Comparison of ENCODE assay signal across 30 mouse cellular contexts in genomic region chr9:70690579-70690978, GRCm38 (mm10). TPM values are rescaled to one million over a fixed set of nuclear protein-coding genes. Genes with fewer than 3 reads are reported as not detected.
"Had no signal": no experiment of that assay in that cellular context is flagged by ENCODE, and none has a peak within 500 bp of the region (broad histone marks: within the 10 kb centered on the region; RNA-seq: fewer than 3 reads in every experiment).

No protein-coding gene starts in this region.

- H3K27me3 ChIP-seq: embryonic facial prominence, embryonic 12.5 days; embryonic facial prominence, embryonic 13.5 days; embryonic facial prominence, embryonic 15.5 days; forebrain, embryonic 12.5 days; forebrain, embryonic 13.5 days; forebrain, embryonic 15.5 days had no signal

- ATAC-seq: forebrain, embryonic 13.5 days; forebrain, embryonic 14.5 days; forebrain, embryonic 15.5 days; forebrain, embryonic 16.5 days; forebrain, postnatal 0 days had no signal

- H3K4me1 ChIP-seq: embryonic facial prominence, embryonic 10.5 days; embryonic facial prominence, embryonic 12.5 days; embryonic facial prominence, embryonic 13.5 days; embryonic facial prominence, embryonic 15.5 days; forebrain, embryonic 10.5 days; forebrain, embryonic 12.5 days; forebrain, embryonic 13.5 days; forebrain, embryonic 15.5 days had no signal

- H3K4me2 ChIP-seq: embryonic facial prominence, embryonic 12.5 days; embryonic facial prominence, embryonic 13.5 days; embryonic facial prominence, embryonic 15.5 days; forebrain, embryonic 12.5 days; forebrain, embryonic 13.5 days; forebrain, embryonic 15.5 days had no signal

- DNase-seq: cerebellum, adult 2 months; cerebellum, adult 8-10 months; cerebellum, adult 9-10 months; cerebellum, adult 9-11 months; cerebellum, postnatal 10 days; cerebellum, postnatal 14 days; cerebellum, postnatal 25 days; cerebellum, postnatal 36 days; embryo, embryonic 11 days; forebrain, postnatal 0 days; gastrocnemius, adult 2 months; gastrocnemius, postnatal 10 days; gastrocnemius, postnatal 14 days; gastrocnemius, postnatal 25 days; gastrocnemius, postnatal 36 days; heart, adult 11 months; heart, adult 18-20 months; heart, adult 2 months had no signal

- H3K9ac ChIP-seq: embryonic facial prominence, embryonic 12.5 days; embryonic facial prominence, embryonic 13.5 days; embryonic facial prominence, embryonic 15.5 days; forebrain, embryonic 12.5 days; forebrain, embryonic 13.5 days; forebrain, embryonic 15.5 days; forebrain, postnatal 0 days had no signal

- H3K9me3 ChIP-seq: embryonic facial prominence, embryonic 10.5 days; embryonic facial prominence, embryonic 12.5 days; embryonic facial prominence, embryonic 13.5 days; embryonic facial prominence, embryonic 15.5 days; forebrain, embryonic 10.5 days; forebrain, embryonic 12.5 days; forebrain, embryonic 13.5 days; forebrain, embryonic 15.5 days had no signal

- H3K27ac ChIP-seq: embryonic facial prominence, embryonic 10.5 days; embryonic facial prominence, embryonic 12.5 days; embryonic facial prominence, embryonic 13.5 days; embryonic facial prominence, embryonic 15.5 days; forebrain, embryonic 10.5 days; forebrain, embryonic 12.5 days; forebrain, embryonic 13.5 days; forebrain, embryonic 15.5 days; gastrocnemius, adult 2 months; heart, adult 2 months had no signal

- H3K4me3 ChIP-seq: embryonic facial prominence, embryonic 10.5 days; embryonic facial prominence, embryonic 12.5 days; embryonic facial prominence, embryonic 13.5 days; embryonic facial prominence, embryonic 15.5 days; forebrain, embryonic 10.5 days; forebrain, embryonic 12.5 days; forebrain, embryonic 13.5 days; forebrain, embryonic 15.5 days; gastrocnemius, adult 2 months; heart, adult 2 months had no signal

- H3K36me3 ChIP-seq: embryonic facial prominence, embryonic 10.5 days; embryonic facial prominence, embryonic 12.5 days; embryonic facial prominence, embryonic 13.5 days; embryonic facial prominence, embryonic 15.5 days; forebrain, embryonic 10.5 days; forebrain, embryonic 12.5 days; forebrain, embryonic 15.5 days had no signal

RNA-seq across cellular contexts. Expression of gene Gm10642, which starts 34.5 kb away (rescaled TPM):
- total RNA-seq: common myeloid progenitor, adult 5-6 weeks; gastrocnemius, adult 18-20 months had no signal
